Mouse (Mus musculus) forebrain, embryonic 15.5 days (tissue): ENCODE data around the gene Haus4. TPM values are rescaled to one million over a fixed set of nuclear protein-coding genes. Genes with fewer than 3 reads are reported as not detected.

Experiments
- ATAC-seq: fragments of 200-750 bp; cut with Nextera tagmentation; replicated peaks from 2 replicates; pipeline ENCODE4 v1.8.0; 2017; ENCODE audit warnings: mild to moderate bottlenecking, moderate TSS enrichment, moderate library complexity
- H3K27ac ChIP-seq: fragments of 300-500 bp; sonication (generic); replicated peaks from 2 replicates; pipeline ENCODE4 v1.5.1; 2015; ENCODE audit warnings: mild to moderate bottlenecking, inconsistent platforms
- H3K27me3 ChIP-seq: fragments of 300-500 bp; sonication (generic); 2 replicates; pipeline ENCODE4 v1.6.1; 2015; ENCODE audit warnings: inconsistent platforms
- H3K36me3 ChIP-seq: fragments of 300-500 bp; sonication (generic); 2 replicates; pipeline ENCODE4 v1.6.1; 2015; ENCODE audit warnings: mild to moderate bottlenecking, inconsistent platforms
- H3K4me1 ChIP-seq: fragments of 300-500 bp; sonication (generic); 2 replicates; pipeline ENCODE4 v1.6.1; 2015; ENCODE audit warnings: inconsistent platforms
- H3K4me2 ChIP-seq: fragments of 300-500 bp; sonication (generic); replicated peaks from 2 replicates; pipeline ENCODE4 v1.6.1; 2015; ENCODE audit warnings: mild to moderate bottlenecking, inconsistent platforms
- H3K4me3 ChIP-seq: fragments of 300-500 bp; sonication (generic); 2 replicates; pipeline ENCODE4 v1.5.1; 2015; ENCODE audit warnings: mild to moderate bottlenecking, inconsistent platforms
- H3K9ac ChIP-seq: fragments of 300-500 bp; sonication (generic); replicated peaks from 2 replicates; pipeline ENCODE4 v1.6.1; 2015; ENCODE audit warnings: mild to moderate bottlenecking, inconsistent platforms
- H3K9me3 ChIP-seq: fragments of 300-500 bp; sonication (generic); 2 replicates; pipeline ENCODE4 v1.6.1; 2016; ENCODE audit warnings: inconsistent platforms
- WGBS: fragments of 180-500 bp; shearing (Covaris S2); methylation state at CpG from one replicate; pipeline ENCODE4 v1.1.7; 2015; ENCODE audit warnings: mixed read lengths; 5-methylcytosine and 5-hydroxymethylcytosine counted together
- polyA plus RNA-seq: library from polyadenylated mRNA; unstranded; fragments of >200 nt; fragmentation: Nextera tagmentation; extraction: Ambion mirVana; gene quantifications from 2 replicates; pipeline ENCODE4 v1.2.1, GENCODE M21; 2015

The Haus4 gene
- polyA plus RNA-seq, 1 experiment from 2014 or later: 29.6 TPM

DNA sequence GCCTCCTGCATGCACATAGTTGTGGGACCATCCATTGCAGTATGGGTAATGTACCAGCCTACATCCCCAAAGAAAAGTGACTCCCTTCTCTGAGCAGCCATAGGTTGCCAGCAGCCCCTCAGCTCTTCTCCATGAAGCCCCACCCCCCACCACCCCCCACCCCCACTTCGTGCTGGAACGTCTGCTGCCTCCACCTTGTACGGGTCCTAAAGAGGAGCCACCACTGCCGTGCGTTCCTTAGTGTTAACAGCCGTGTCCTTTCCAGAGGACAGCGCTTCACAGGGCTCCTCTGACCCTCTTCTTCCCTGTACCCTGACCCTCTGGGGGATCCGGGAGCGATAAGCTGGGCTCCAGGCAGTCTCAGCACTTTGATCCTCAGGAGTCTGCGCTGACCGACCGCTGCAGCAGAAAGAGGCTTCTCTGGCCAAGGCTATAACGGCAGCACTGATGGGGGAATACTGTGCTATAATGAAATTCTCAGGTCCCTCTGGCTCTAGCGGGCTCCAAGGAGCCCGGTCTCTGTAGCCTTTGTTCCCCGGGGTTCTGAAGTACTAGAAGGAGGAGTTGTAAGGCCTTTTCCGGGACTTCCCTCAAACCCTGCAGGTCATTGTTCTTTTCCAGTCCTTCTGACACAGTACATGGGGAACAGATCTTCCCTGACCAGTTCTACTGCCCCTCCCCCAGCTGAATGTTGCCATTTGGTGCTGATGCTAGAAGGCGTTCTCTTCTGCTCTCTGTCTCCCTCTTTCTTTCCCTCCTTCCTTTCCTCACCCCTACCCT lies 27.0 kb downstream of the Haus4 start:
- Histone ChIP-seq H3K4me2 (peak overlapping the region; percentile 60), H3K9ac (peak overlapping the region; percentile 60), H3K36me3 (no peaks in the 10 kb centered on the region), H3K27ac (peak overlapping the region; percentile 75), H3K9me3 (no peaks in the 10 kb centered on the region), H3K27me3 (no peaks in the 10 kb centered on the region), H3K4me1 (peaks cover 9% of the 10 kb centered on the region), H3K4me3 (peak overlapping the region; percentile 45)
- peak; percentile 78 for ATAC-seq
- WGBS: under 1% methylated on average over 18 of the region's 18 CpGs

GRCm38 (mm10) chr14:54523600-54523999 lies 30.8 kb downstream of the Haus4 start:
- H3K4me2 ChIP-seq: no peak overlapping the region
- H3K9me3 ChIP-seq: no peaks in the 10 kb centered on the region
- H3K27me3 ChIP-seq: no peaks in the 10 kb centered on the region
- no peak overlapping the region for H3K9ac ChIP-seq
- no peak overlapping the region for H3K27ac ChIP-seq
- no peaks in the 10 kb centered on the region for H3K36me3 ChIP-seq
- WGBS: 24% methylated on average over 6 of the region's 6 CpGs
- ATAC-seq: no peak
- H3K4me3 ChIP-seq: no peak overlapping the region
- H3K4me1 ChIP-seq: peaks cover 14% of the 10 kb centered on the region

GRCm38 (mm10) chr14:54516710-54517310 lies 37.6 kb downstream of the Haus4 start:
- 4% methylated on average over 17 of the region's 17 CpGs for WGBS
- H3K27ac ChIP-seq: peak overlapping the region; percentile 80
- no peaks in the 10 kb centered on the region for H3K9me3 ChIP-seq
- H3K9ac ChIP-seq: peak overlapping the region; percentile 71
- H3K4me2 ChIP-seq: peak overlapping the region; percentile 51
- H3K4me1 ChIP-seq: peaks cover 25% of the 10 kb centered on the region
- H3K4me3 ChIP-seq: peak overlapping the region; percentile 79
- peak; percentile 68 for ATAC-seq
- H3K36me3 ChIP-seq: peaks cover 35% of the 10 kb centered on the region
- no peaks in the 10 kb centered on the region for H3K27me3 ChIP-seq

DNA sequence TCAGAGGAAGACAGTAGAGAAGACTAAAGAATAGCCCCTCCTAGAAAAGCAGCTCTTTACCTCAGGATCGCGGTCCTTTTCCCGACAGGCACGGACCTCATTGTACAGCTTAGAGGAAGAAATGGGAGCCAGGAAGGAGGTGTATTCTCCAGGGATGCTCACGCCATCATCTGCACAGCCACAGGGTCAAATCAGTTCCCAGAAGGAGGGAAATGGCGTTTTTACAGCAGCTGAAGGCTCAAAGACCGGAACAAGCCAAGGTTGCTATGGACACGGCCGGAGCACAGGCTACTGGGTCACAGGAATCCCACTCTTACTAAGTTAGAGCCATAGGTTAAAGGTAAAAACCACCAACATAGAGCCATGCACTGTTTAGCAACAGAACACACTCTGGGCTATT lies 44.6 kb downstream of the Haus4 start:
- Histone ChIP-seq H3K4me2 (no peak overlapping the region), H3K9me3 (no peaks in the 10 kb centered on the region), H3K27ac (no peak overlapping the region), H3K27me3 (no peaks in the 10 kb centered on the region), H3K4me1 (no peaks in the 10 kb centered on the region), H3K9ac (no peak overlapping the region), H3K36me3 (peaks cover 81% of the 10 kb centered on the region), H3K4me3 (no peak overlapping the region)
- no peak for ATAC-seq
- 92% methylated on average over 9 of the region's 9 CpGs for WGBS

DNA sequence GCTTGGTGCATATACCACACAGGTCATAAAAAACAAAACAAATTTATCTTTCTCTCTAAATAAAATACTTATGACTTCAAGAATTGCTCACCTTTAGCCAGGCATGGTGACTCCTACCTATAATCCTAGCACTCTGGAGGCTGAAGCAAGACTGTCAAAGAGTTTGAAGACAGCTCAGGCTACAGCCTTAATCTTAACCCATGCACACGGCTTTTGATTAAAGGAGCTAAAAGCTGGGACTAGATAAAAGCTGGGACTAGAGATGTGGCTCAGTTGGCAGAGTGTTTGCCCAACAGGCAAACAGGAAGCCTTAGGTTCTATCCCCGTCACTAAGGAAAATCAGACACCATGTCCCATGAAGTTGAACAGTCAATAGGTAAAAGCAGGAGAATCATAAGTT lies 51.3 kb downstream of the Haus4 start:
- Histone ChIP-seq H3K4me3 (no peak overlapping the region), H3K4me2 (no peak overlapping the region), H3K36me3 (peaks cover 15% of the 10 kb centered on the region), H3K9ac (no peak overlapping the region), H3K27ac (no peak overlapping the region), H3K4me1 (no peaks in the 10 kb centered on the region), H3K9me3 (no peaks in the 10 kb centered on the region), H3K27me3 (no peaks in the 10 kb centered on the region)
- ATAC-seq: no peak
- 88% methylated on average over 2 of the region's 2 CpGs for WGBS

DNA sequence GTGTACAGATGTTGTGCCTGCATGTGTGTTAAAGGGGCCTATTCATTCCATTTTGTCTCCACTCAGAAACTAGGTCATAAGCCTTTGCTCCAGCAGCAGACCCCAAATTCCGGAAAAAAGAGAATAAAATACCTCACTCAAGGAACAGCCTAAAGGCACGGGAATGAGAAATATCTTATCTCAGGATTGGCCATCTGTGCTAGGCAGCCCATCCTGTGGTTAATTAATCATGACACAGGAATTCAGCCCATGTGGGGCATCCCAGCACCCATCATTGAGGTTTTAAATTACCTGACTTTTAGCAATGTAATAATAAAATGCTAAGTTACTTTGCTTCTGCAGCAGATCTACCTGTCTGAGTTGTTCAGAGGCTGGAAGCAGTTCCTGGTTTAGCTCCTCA lies 53.1 kb downstream of the Haus4 start:
- H3K27ac ChIP-seq: no peak overlapping the region
- no peak for ATAC-seq
- H3K4me2 ChIP-seq: no peak overlapping the region
- H3K4me3 ChIP-seq: no peak overlapping the region
- no peaks in the 10 kb centered on the region for H3K9me3 ChIP-seq
- no peak overlapping the region for H3K9ac ChIP-seq
- no peaks in the 10 kb centered on the region for H3K4me1 ChIP-seq
- WGBS: 95% methylated on average over 2 of the region's 2 CpGs
- no peaks in the 10 kb centered on the region for H3K36me3 ChIP-seq
- no peaks in the 10 kb centered on the region for H3K27me3 ChIP-seq

- H3K4me2 ChIP-seq: no peak overlapping the region
- no peaks in the 10 kb centered on the region for H3K36me3 ChIP-seq
- ATAC-seq: no peak
- no peak overlapping the region for H3K9ac ChIP-seq
- no peak overlapping the region for H3K4me3 ChIP-seq
- WGBS: 90% methylated on average over 2 of the region's 2 CpGs
- H3K4me1 ChIP-seq: no peaks in the 10 kb centered on the region
- no peaks in the 10 kb centered on the region for H3K9me3 ChIP-seq
- no peak overlapping the region for H3K27ac ChIP-seq
- H3K27me3 ChIP-seq: no peaks in the 10 kb centered on the region
Measured at GRCm38 (mm10) chr14:54499330-54499729, 55.1 kb downstream of the Haus4 start.

GRCm38 (mm10) chr14:54496706-54497105 lies 57.7 kb downstream of the Haus4 start:
- Histone ChIP-seq H3K27me3 (no peaks in the 10 kb centered on the region), H3K27ac (no peak overlapping the region), H3K4me3 (no peak overlapping the region), H3K4me1 (no peaks in the 10 kb centered on the region), H3K9ac (no peak overlapping the region), H3K9me3 (no peaks in the 10 kb centered on the region), H3K36me3 (no peaks in the 10 kb centered on the region), H3K4me2 (no peak overlapping the region)
- WGBS: 88% methylated on average over 14 of the region's 14 CpGs
- ATAC-seq: no peak

GRCm38 (mm10) chr14:54494234-54494633 lies 60.2 kb downstream of the Haus4 start:
- Histone ChIP-seq H3K4me2 (no peak overlapping the region), H3K36me3 (no peaks in the 10 kb centered on the region), H3K4me1 (no peaks in the 10 kb centered on the region), H3K4me3 (no peak overlapping the region), H3K27ac (no peak overlapping the region), H3K9me3 (no peaks in the 10 kb centered on the region), H3K27me3 (no peaks in the 10 kb centered on the region), H3K9ac (no peak overlapping the region)
- no peak for ATAC-seq
- 0% methylated on average over 3 of the region's 3 CpGs for WGBS

GRCm38 (mm10) chr14:54493236-54493635 lies 61.2 kb downstream of the Haus4 start:
- Histone ChIP-seq H3K27ac (no peak overlapping the region), H3K9me3 (no peaks in the 10 kb centered on the region), H3K27me3 (no peaks in the 10 kb centered on the region), H3K4me2 (no peak overlapping the region), H3K4me3 (no peak overlapping the region), H3K9ac (no peak overlapping the region), H3K4me1 (no peaks in the 10 kb centered on the region), H3K36me3 (no peaks in the 10 kb centered on the region)
- WGBS: 94% methylated on average over 5 of the region's 5 CpGs
- no peak for ATAC-seq

DNA sequence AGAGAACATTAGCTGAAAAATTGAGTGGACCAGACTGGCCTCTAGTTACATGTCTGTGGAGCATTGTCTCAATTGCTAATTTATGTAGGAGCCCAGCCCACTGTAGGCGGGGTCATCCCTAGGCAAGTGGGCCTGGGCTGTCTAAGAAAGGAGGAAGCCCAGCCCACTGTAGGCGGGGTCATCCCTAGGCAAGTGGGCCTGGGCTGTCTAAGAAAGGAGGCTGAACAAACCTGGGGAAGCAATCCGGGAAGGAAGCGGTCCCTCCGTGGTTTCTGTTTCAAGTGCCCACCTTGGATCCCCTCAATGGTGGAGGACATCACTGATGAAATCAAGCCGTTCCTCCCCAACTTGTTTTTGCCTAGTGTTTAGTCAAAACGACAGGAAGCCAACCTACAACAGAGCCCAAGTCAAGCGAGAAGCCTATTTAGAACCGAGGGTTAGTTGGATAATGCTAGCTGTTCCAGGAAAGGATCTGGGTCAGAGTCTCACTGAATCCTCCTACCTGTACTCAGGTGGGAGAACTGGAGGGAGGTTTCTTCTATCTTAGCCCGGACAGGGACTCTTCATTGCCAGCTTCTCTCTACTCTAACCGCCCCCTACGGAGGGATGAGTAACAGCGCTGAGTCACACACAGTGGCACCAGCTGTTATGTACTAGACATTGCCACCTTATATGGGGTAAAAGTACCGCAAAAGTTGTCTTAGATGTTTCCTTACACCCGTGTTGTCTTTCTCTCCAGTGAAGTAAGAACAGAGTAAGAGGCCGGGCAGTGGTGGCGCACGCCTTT lies 61.9 kb downstream of the Haus4 start:
- Histone ChIP-seq H3K36me3 (no peaks in the 10 kb centered on the region), H3K9ac (no peak overlapping the region), H3K4me3 (no peak overlapping the region), H3K4me2 (no peak overlapping the region), H3K27me3 (no peaks in the 10 kb centered on the region), H3K27ac (no peak overlapping the region), H3K4me1 (no peaks in the 10 kb centered on the region), H3K9me3 (no peaks in the 10 kb centered on the region)
- 0 out of 2 replicates have a peak, but pooled peaks have one; percentile 43 for ATAC-seq
- 66% methylated on average over 18 of the region's 18 CpGs for WGBS
